Mouse (Mus musculus): ENCODE data around the gene Ubac2.

- TF ChIP-seq POLR2A (IDR thresholded peaks at IDR 0.05; ENCODE audit: borderline replicate concordance, low read depth, low read length) (no peak), CTCF (IDR thresholded peaks at IDR 0.05; ENCODE audit: low read depth, low read length) (no peak)
These were observed 88.7 kb downstream of the Ubac2 start for GRCm38 (mm10) chr14:121967095-121967494.
